Comparison of ENCODE assay signal across 13 mouse cellular contexts in the genomic region with DNA sequence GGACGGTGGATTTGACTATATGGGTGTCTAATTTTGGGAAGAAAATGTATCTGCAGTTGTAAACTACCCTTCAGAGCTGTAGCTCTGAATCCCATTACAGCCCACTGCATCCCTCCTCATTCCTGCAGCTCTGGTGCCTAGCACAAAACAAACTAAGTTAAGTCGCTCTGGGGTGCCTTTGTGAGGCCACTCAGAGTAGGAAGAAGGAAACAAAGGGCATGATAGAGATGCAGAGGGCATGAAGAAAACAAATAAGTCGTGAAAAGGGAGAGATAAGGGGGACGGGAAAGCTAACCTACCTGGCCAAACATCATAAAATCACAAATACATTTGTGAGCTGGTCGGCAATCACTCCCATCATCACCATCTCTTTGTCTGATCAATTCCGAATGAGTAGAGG. TPM values are rescaled to one million over a fixed set of nuclear protein-coding genes. Genes with fewer than 3 reads are reported as not detected.
DNase-seq lines count a peak whose midpoint lies in the region; ATAC-seq and TF ChIP-seq lines count a peak whose summit lies in the region.
"Had no signal": no experiment of that assay in that cellular context is flagged by ENCODE, and none has a peak within 500 bp of the region (broad histone marks: within the 10 kb centered on the region; RNA-seq: fewer than 3 reads in every experiment).

No protein-coding gene starts in this region.

- DNase-seq in ES-CJ7 (ENCODE audit: low read depth, low spot score) (peak; percentile 9), ZHBTc4 (ENCODE audit: low read depth, low spot score) (peak; percentile 4)
- no peak for DNase-seq in right cerebral cortex, postnatal 4 days
- no peak for DNase-seq in thymus, adult 2 months
- no peak for DNase-seq in adrenal gland, adult 2 months
- DNase-seq: cerebellum, postnatal 25 days; heart, adult 18-20 months; left cerebral cortex, postnatal 4 days; lung, embryonic 14.5 days had no signal

- H3K4me2 ChIP-seq in hindbrain, embryonic 12.5 days (replicated peaks), result peak overlapping the region; percentile 69
- H3K4me2 ChIP-seq in midbrain, embryonic 15.5 days, result peak overlapping the region; percentile 83

- no peaks in the 10 kb centered on the region for H3K9me3 ChIP-seq in hindbrain, embryonic 12.5 days (replicated peaks)
- no peaks in the 10 kb centered on the region for H3K9me3 ChIP-seq in midbrain, embryonic 15.5 days
- H3K9me3 ChIP-seq: stomach, embryonic 15.5 days had no signal

- no peaks in the 10 kb centered on the region for H3K36me3 ChIP-seq in hindbrain, embryonic 12.5 days
- no peaks in the 10 kb centered on the region for H3K36me3 ChIP-seq in midbrain, embryonic 15.5 days (replicated peaks)
- H3K36me3 ChIP-seq in thymus, adult 2 months (ENCODE audit: control insufficient read depth, insufficient read depth, low read length), result no peaks in the 10 kb centered on the region
- H3K36me3 ChIP-seq: stomach, embryonic 15.5 days had no signal

- no peak for TF ChIP-seq CTCF in thymus, adult 2 months (IDR thresholded peaks at IDR 0.05; ENCODE audit: borderline replicate concordance, control insufficient read depth, extremely low read depth, insufficient read depth, low read length, poor library complexity)

- ATAC-seq in hindbrain, embryonic 12.5 days (ENCODE audit: low FRiP score), result no peak
- no peak for ATAC-seq in midbrain, embryonic 15.5 days (replicated peaks)

- H3K4me3 ChIP-seq in hindbrain, embryonic 12.5 days, result no peak overlapping the region
- H3K4me3 ChIP-seq in midbrain, embryonic 15.5 days, result peak overlapping the region; percentile 75
- H3K4me3 ChIP-seq in thymus, adult 2 months (ENCODE audit: control insufficient read depth, insufficient read depth, low read length), result no peak overlapping the region
- H3K4me3 ChIP-seq: megakaryocyte, embryonic 14.5 days had no signal

- peaks cover 58% of the 10 kb centered on the region for H3K27me3 ChIP-seq in hindbrain, embryonic 12.5 days
- peaks cover 9% of the 10 kb centered on the region; the same call in 1 of the 2 replicates for H3K27me3 ChIP-seq in midbrain, embryonic 15.5 days (replicated peaks)
- no peaks in the 10 kb centered on the region; the same call in 1 of the 2 replicates for H3K27me3 ChIP-seq in thymus, adult 2 months (ENCODE audit: control insufficient read depth, insufficient read depth, low read length)

- TF ChIP-seq POLR2A in thymus, adult 2 months (IDR thresholded peaks at IDR 0.05; ENCODE audit: control insufficient read depth, extremely low read depth, insufficient read depth, low read length, poor library complexity), result no peak

- no peak overlapping the region for H3K9ac ChIP-seq in hindbrain, embryonic 12.5 days
- H3K9ac ChIP-seq in midbrain, embryonic 15.5 days, result peak overlapping the region; percentile 92; the same call in 1 of the 2 replicates
- H3K9ac ChIP-seq: lung, embryonic 14.5 days; stomach, embryonic 15.5 days had no signal

- peaks cover 9% of the 10 kb centered on the region; the same call in 1 of the 2 replicates for H3K4me1 ChIP-seq in hindbrain, embryonic 12.5 days
- 0 out of 2 replicates have a peak, but pooled peaks cover 4% of the 10 kb centered on the region for H3K4me1 ChIP-seq in midbrain, embryonic 15.5 days
- no peaks in the 10 kb centered on the region for H3K4me1 ChIP-seq in thymus, adult 2 months (replicated peaks; ENCODE audit: control insufficient read depth, insufficient read depth, low read length)

- WGBS in hindbrain, embryonic 12.5 days, result 6% methylated on average over 6 of the region's 6 CpGs
- 6% methylated on average over 6 of the region's 6 CpGs for WGBS in midbrain, embryonic 15.5 days
- 49% methylated on average over 6 of the region's 6 CpGs for WGBS in thymus, adult 2 months

- H3K27ac ChIP-seq in hindbrain, embryonic 12.5 days, result peak overlapping the region; percentile 95
- peak overlapping the region; percentile 98 for H3K27ac ChIP-seq in midbrain, embryonic 15.5 days
- no peak overlapping the region for H3K27ac ChIP-seq in thymus, adult 2 months (ENCODE audit: control insufficient read depth, insufficient read depth, low read length)

RNA-seq across cellular contexts. Expression of gene Cacna2d1, which starts 1.5 kb away (rescaled TPM):
- polyA plus RNA-seq in hindbrain, embryonic 12.5 days (2016; fragmentation: Nextera tagmentation; extraction: Ambion mirVana), result 41.3 and 44.7 TPM in 2 replicates
- polyA plus RNA-seq in midbrain, embryonic 15.5 days (2015; fragmentation: Nextera tagmentation; extraction: Ambion mirVana), result 37.0 and 40.5 TPM in 2 replicates
- polyA plus RNA-seq in thymus, adult 2 months (2012; rRNA removed), result 0.22 and 1.00 TPM in 2 replicates
- total RNA-seq in adrenal gland, adult 2 months (2021), result 100 to 1,000 TPM; 105 to 137 TPM
- polyA plus RNA-seq in adrenal gland, adult 2 months (2012; rRNA removed), result 10.3 and 13.7 TPM in 2 replicates

Comparison
In these comparisons a context has a peak if more than half of its experiments do, and no peak if none do; other contexts are left out.
1. DNase-seq: peak in ES-CJ7 (single experiment) and ZHBTc4 (single experiment); none in right cerebral cortex, postnatal 4 days (single experiment), thymus, adult 2 months (single experiment) and adrenal gland, adult 2 months (single experiment).